Mouse (Mus musculus): ENCODE results near the gene Ctsc. TPM values are rescaled to one million over a fixed set of nuclear protein-coding genes. Genes with fewer than 3 reads are reported as not detected.
A peak's percentile ranks its signal among the peaks of the same experiment; 100 is the strongest.

Gene Ctsc
- total RNA-seq, 1 experiment from 2014 or later, result 251 TPM

GRCm38 (mm10) chr7:88291036-88291435, 13.2 kb downstream of the Ctsc start:
- ATAC-seq (replicated peaks; ENCODE audit: insufficient number of reproducible peaks, low FRiP score, low TSS enrichment, poor library complexity, severe bottlenecking), result no peak

GRCm38 (mm10) chr7:88292044-88292443, 14.2 kb downstream of the Ctsc start:
- no peak for ATAC-seq (replicated peaks; ENCODE audit: insufficient number of reproducible peaks, low FRiP score, low TSS enrichment, poor library complexity, severe bottlenecking)

- no peak for ATAC-seq (replicated peaks; ENCODE audit: insufficient number of reproducible peaks, low FRiP score, low TSS enrichment, poor library complexity, severe bottlenecking)
These were observed 16.0 kb downstream of the Ctsc start for GRCm38 (mm10) chr7:88293907-88294306.

GRCm38 (mm10) chr7:88295989-88296388, 18.1 kb downstream of the Ctsc start:
- ATAC-seq (replicated peaks; ENCODE audit: insufficient number of reproducible peaks, low FRiP score, low TSS enrichment, poor library complexity, severe bottlenecking), result no peak

GRCm38 (mm10) chr7:88296932-88297331, 19.0 kb downstream of the Ctsc start:
- no peak for ATAC-seq (replicated peaks; ENCODE audit: insufficient number of reproducible peaks, low FRiP score, low TSS enrichment, poor library complexity, severe bottlenecking)

- ATAC-seq (replicated peaks; ENCODE audit: insufficient number of reproducible peaks, low FRiP score, low TSS enrichment, poor library complexity, severe bottlenecking), result no peak
These were observed 27.9 kb downstream of the Ctsc start for GRCm38 (mm10) chr7:88305750-88306149.

GRCm38 (mm10) chr7:88306725-88307124, 28.8 kb downstream of the Ctsc start:
- ATAC-seq (replicated peaks; ENCODE audit: insufficient number of reproducible peaks, low FRiP score, low TSS enrichment, poor library complexity, severe bottlenecking), result no peak

- ATAC-seq (replicated peaks; ENCODE audit: insufficient number of reproducible peaks, low FRiP score, low TSS enrichment, poor library complexity, severe bottlenecking), result no peak
These were observed 32.7 kb downstream of the Ctsc start for GRCm38 (mm10) chr7:88310398-88311180.

- no peak for ATAC-seq (replicated peaks; ENCODE audit: insufficient number of reproducible peaks, low FRiP score, low TSS enrichment, poor library complexity, severe bottlenecking)
These were observed 38.5 kb downstream of the Ctsc start for GRCm38 (mm10) chr7:88316408-88316807.

GRCm38 (mm10) chr7:88318474-88318873, 40.6 kb downstream of the Ctsc start:
- ATAC-seq (replicated peaks; ENCODE audit: insufficient number of reproducible peaks, low FRiP score, low TSS enrichment, poor library complexity, severe bottlenecking), result no peak

GRCm38 (mm10) chr7:88318904-88319303, 41.0 kb downstream of the Ctsc start:
- no peak for ATAC-seq (replicated peaks; ENCODE audit: insufficient number of reproducible peaks, low FRiP score, low TSS enrichment, poor library complexity, severe bottlenecking)

GRCm38 (mm10) chr7:88319414-88320140, 41.7 kb downstream of the Ctsc start:
- ATAC-seq (replicated peaks; ENCODE audit: insufficient number of reproducible peaks, low FRiP score, low TSS enrichment, poor library complexity, severe bottlenecking), result 0 out of 2 replicates have a peak, but pooled peaks have one; percentile 43

GRCm38 (mm10) chr7:88320628-88321336, 42.9 kb downstream of the Ctsc start:
- no peak for ATAC-seq (replicated peaks; ENCODE audit: insufficient number of reproducible peaks, low FRiP score, low TSS enrichment, poor library complexity, severe bottlenecking)

- no peak for ATAC-seq (replicated peaks; ENCODE audit: insufficient number of reproducible peaks, low FRiP score, low TSS enrichment, poor library complexity, severe bottlenecking)
These were observed 44.5 kb downstream of the Ctsc start for GRCm38 (mm10) chr7:88322431-88322830.

- ATAC-seq (replicated peaks; ENCODE audit: insufficient number of reproducible peaks, low FRiP score, low TSS enrichment, poor library complexity, severe bottlenecking), result no peak
These were observed 49.6 kb downstream of the Ctsc start for GRCm38 (mm10) chr7:88327495-88327894.

GRCm38 (mm10) chr7:88343828-88344227, 65.9 kb downstream of the Ctsc start:
- no peak for ATAC-seq (replicated peaks; ENCODE audit: insufficient number of reproducible peaks, low FRiP score, low TSS enrichment, poor library complexity, severe bottlenecking)

- no peak for ATAC-seq (replicated peaks; ENCODE audit: insufficient number of reproducible peaks, low FRiP score, low TSS enrichment, poor library complexity, severe bottlenecking)
These were observed 68.2 kb downstream of the Ctsc start for GRCm38 (mm10) chr7:88346035-88346434.

- 0 out of 2 replicates have a peak, but pooled peaks have one; percentile 40 for ATAC-seq (replicated peaks; ENCODE audit: insufficient number of reproducible peaks, low FRiP score, low TSS enrichment, poor library complexity, severe bottlenecking)
These were observed 79.2 kb downstream of the Ctsc start for GRCm38 (mm10) chr7:88356871-88357776.

All from monocyte, adult 5-6 weeks (primary cell).